Mouse (Mus musculus) kidney, adult 2 months (tissue): ENCODE measurements around the gene Tdrd7.

Experiments
- CTCF ChIP-seq: fragments of 200-500 bp; conservative IDR thresholded peaks from 2 replicates; pipeline ENCODE4 v1.5.1; 2011; ENCODE audit warnings: low read depth, mild to moderate bottlenecking, control low read depth, low read length, moderate library complexity, mixed read lengths; ENCODE audit not compliant: insufficient read depth, insufficient read length
- POLR2A ChIP-seq: fragments of 200-500 bp; IDR thresholded peaks from one replicate; pipeline ENCODE4 v1.6.1; 2011; ENCODE audit warnings: low read depth, low read length, control low read depth

- no peak for TF ChIP-seq POLR2A
- TF ChIP-seq CTCF: no peak
These were observed 14.8 kb downstream of the Tdrd7 start for GRCm38 (mm10) chr4:45979916-45980315.
